Mouse (Mus musculus) embryonic facial prominence, embryonic 10.5 days (tissue): ENCODE measurements around the gene Cela3a. TPM values are rescaled to one million over a fixed set of nuclear protein-coding genes. Genes with fewer than 3 reads are reported as not detected.
A peak's percentile ranks its signal among the peaks of the same experiment; 100 is the strongest.
"Not testable (repeated sequence)": the region's sequence is repeated elsewhere in the genome, so short reads cannot be mapped to it uniquely, and the experiment has no call there.

Experiments
- DNase-seq: peaks from one replicate; pipeline ENCODE4 v3.0.0-alpha.2; 2017; ENCODE audit warnings: low spot score
- H3K27ac ChIP-seq: fragments of 300-500 bp; sonication (generic); replicated peaks from 2 replicates; pipeline ENCODE4 v1.5.1; 2016; ENCODE audit warnings: mild to moderate bottlenecking
- H3K27me3 ChIP-seq: fragments of 300-500 bp; sonication (generic); replicated peaks from 2 replicates; pipeline ENCODE4 v1.6.1; 2016; ENCODE audit warnings: low read depth, mild to moderate bottlenecking; ENCODE audit not compliant: poor library complexity, severe bottlenecking
- H3K36me3 ChIP-seq: fragments of 300-500 bp; sonication (generic); replicated peaks from 2 replicates; pipeline ENCODE4 v1.6.1; 2016; ENCODE audit warnings: mild to moderate bottlenecking, moderate library complexity
- H3K4me1 ChIP-seq: fragments of 300-500 bp; sonication (generic); 2 replicates; pipeline ENCODE4 v1.6.1; 2016
- H3K4me3 ChIP-seq: fragments of 300-500 bp; sonication (generic); 2 replicates; pipeline ENCODE4 v1.5.1; 2016; ENCODE audit warnings: mild to moderate bottlenecking, moderate library complexity
- H3K9me3 ChIP-seq: fragments of 300-500 bp; sonication (generic); 2 replicates; pipeline ENCODE4 v1.6.1; 2016; ENCODE audit warnings: mild to moderate bottlenecking
- WGBS: fragments of 180-500 bp; shearing (Covaris S2); methylation state at CpG from one replicate; pipeline ENCODE4 v1.1.7; 2016; 5-methylcytosine and 5-hydroxymethylcytosine counted together
- polyA plus RNA-seq: library from polyadenylated mRNA; unstranded; fragments of >200 nt; fragmentation: Nextera tagmentation; extraction: Ambion mirVana; gene quantifications from 2 replicates; pipeline ENCODE4 v1.2.1, GENCODE M21; 2016

The Cela3a gene
- polyA plus RNA-seq, 1 experiment from 2014 or later: not detected

DNA sequence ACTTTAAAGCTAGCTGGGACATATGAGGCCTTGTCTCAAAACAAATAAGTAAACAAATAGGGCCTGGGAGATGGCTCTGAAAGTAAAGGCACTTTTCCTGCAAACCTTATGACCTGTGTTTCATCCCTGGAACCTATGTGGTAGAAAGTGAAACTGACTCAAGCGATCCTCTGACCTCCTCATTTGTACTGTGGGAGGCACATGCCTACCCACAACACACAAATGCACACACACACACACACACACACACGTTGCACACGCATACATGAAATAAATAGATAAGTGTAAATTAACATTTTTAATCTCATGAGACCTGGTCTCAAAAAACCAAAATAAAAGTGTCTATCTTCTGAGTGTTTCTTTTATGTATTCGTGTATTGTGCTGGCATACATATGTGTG lies 36.3 kb upstream of the Cela3a start:
- no peak overlapping the region for H3K27ac ChIP-seq
- H3K9me3 ChIP-seq: no peaks in the 10 kb centered on the region
- no peaks in the 10 kb centered on the region for H3K27me3 ChIP-seq
- peaks cover 14% of the 10 kb centered on the region for H3K4me1 ChIP-seq
- no peaks in the 10 kb centered on the region for H3K36me3 ChIP-seq
- DNase-seq: no peak
- H3K4me3 ChIP-seq: no peak overlapping the region
- WGBS: 91% methylated on average over 4 of the region's 4 CpGs

DNA sequence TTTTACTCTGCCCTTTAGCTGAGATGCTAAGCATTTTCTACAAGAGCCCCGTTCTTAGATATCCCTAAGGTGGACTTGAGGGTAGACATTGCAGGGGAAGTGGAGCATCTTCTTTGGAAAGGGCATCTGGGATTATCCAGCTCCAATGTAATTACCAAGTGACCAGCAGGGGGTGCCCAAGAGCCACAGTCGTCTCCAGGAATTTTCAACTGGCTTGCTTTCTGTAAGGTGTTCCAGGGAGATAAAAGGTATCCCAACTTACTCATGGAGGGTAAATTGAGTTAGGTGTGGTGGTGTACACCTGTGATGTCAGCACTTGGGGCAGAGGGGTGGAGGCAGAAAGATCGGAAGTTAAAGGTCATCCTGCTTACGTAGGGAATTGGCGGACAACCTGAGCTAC lies 34.0 kb upstream of the Cela3a start:
- peak; percentile 79 for DNase-seq
- WGBS: 24% methylated on average over 5 of the region's 5 CpGs
- no peaks in the 10 kb centered on the region for H3K36me3 ChIP-seq

DNA sequence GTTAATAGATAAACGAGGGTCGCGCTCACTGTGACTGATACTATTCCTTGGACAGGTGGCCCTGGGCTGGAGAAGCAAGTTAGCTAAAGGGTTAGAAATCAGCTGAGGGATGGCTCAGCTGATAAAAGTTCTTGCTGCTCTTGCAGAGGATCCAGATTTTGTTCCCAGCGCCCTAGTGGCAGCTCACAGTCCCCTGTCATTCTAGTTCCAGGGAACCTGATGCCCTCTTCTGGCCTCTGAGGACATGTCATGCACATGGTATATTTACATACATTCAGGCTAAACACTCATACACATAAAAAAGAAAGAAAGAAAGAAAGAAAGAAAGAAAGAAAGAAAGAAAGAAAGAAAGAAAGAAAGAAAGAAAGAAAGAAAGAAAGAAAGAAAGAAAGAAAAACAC lies 31.7 kb upstream of the Cela3a start:
- H3K4me1 ChIP-seq: 0 out of 2 replicates have a peak, but pooled peaks cover 2% of the 10 kb centered on the region
- no peaks in the 10 kb centered on the region for H3K36me3 ChIP-seq
- H3K27ac ChIP-seq: no peak overlapping the region
- no peak for DNase-seq
- 79% methylated on average over 4 of the region's 4 CpGs for WGBS
- H3K4me3 ChIP-seq: no peak overlapping the region
- H3K27me3 ChIP-seq: no peaks in the 10 kb centered on the region
- no peaks in the 10 kb centered on the region for H3K9me3 ChIP-seq

More for the DNA sequence above, 34.0 kb upstream of the Cela3a start:
- no peaks in the 10 kb centered on the region for H3K9me3 ChIP-seq
- H3K27me3 ChIP-seq: no peaks in the 10 kb centered on the region
- no peak overlapping the region for H3K27ac ChIP-seq
- H3K4me3 ChIP-seq: no peak overlapping the region; the same call in 1 of the 2 replicates
- H3K4me1 ChIP-seq: peaks cover 10% of the 10 kb centered on the region

DNA sequence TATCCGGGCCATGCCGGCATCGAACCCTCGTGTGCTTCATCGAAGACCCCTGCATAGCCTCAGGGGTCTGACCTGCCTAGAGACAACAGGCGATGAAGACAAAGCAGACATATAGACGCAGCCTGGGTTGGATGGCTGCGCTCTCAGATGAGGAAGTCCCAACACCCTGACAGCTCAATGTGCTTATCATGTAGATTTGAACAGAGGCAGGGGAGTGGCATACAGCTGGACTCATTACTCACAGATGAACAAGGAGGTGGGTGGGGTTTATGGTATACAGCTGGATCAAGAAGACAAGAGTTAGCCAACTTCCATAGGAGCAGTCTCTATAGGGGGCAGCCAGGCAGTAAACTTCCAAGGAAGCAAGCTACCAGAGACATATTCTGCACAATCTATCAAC lies 29.3 kb upstream of the Cela3a start:
- 90% methylated on average over 8 of the region's 8 CpGs for WGBS
- Histone ChIP-seq H3K27me3 (no peaks in the 10 kb centered on the region), H3K27ac (no peak overlapping the region), H3K4me1 (0 out of 2 replicates have a peak, but pooled peaks cover 1% of the 10 kb centered on the region), H3K9me3 (no peaks in the 10 kb centered on the region), H3K36me3 (no peaks in the 10 kb centered on the region), H3K4me3 (no peak overlapping the region)
- DNase-seq: no peak

DNA sequence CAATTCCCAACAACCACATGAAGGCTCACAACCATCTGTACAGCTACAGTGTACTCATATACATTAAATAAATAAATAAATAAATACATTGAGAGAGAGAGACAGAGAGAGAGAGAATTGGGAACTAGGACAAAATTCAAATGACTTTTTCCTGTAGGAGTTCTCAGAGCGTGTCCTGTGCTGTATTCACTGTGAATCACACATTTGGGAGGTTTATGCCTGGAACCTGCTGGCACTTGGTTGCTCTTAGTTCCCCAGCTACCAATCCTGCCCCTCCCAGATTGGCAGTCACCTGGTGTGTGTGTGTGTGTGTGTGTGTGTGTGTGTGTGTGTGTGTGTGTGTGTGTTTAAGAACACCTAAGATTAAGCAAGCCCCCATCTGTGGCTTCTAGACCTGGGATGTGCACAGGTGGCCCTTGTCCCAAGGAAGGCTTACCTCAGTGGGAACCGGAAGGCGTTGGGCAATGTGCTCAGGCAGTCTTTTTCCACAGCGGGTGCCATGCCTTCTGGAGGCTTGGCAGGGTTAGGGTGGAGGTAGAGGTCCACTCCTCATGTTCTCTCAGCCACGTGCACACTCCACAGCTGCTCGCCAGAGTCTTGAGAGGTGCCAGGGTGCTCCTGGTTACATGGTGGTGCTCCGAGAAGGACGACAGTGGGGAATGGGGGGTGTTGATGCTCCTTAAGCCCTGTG lies 27.5 kb upstream of the Cela3a start:
- Histone ChIP-seq H3K27ac (no peak overlapping the region), H3K27me3 (no peaks in the 10 kb centered on the region), H3K4me1 (no peaks in the 10 kb centered on the region), H3K4me3 (no peak overlapping the region), H3K36me3 (no peaks in the 10 kb centered on the region), H3K9me3 (no peaks in the 10 kb centered on the region)
- DNase-seq: no peak
- WGBS: 86% methylated on average over 8 of the region's 8 CpGs

DNA sequence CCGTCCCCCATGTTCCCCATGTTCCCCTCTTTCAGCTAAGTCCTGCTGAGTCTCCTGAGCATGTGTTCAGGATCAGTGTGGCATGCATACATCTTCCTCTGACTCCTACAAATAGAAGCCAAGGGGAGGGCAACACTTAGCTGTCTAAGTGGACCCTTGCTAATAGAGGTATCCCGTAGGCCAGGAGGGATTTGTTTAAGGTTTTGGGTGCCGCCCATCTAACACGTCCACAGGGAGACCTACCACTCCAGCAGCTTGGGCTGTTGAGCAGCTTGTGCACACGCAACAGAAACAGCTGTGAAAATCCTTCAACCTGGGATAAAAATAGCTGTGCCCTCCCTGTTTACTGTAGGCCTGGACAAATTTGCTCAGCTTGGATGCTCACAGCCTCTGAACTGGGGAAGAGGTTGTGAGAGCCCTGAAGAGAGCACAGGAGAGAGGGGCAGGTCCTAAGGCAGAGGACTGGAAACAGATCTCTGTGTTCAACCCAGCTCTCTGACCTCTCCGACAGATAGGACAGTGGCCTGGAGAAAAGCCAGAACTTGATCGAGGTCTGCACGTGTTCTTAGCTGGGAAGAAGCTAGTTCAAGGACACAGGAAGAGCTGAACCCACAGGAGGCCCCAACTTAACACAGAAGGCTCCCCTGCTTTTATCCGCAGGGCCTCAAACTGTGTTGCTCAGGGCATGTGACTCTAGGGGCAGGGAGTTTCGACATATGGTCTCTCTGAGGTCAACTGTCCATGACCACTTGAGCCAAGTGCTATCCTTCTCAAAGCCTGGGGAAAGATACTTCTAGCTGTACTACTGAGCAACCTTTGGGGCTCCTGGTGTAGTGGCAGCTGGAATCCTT lies 23.3 kb upstream of the Cela3a start:
- H3K36me3 ChIP-seq, DNase-seq, H3K9me3 ChIP-seq, H3K27ac ChIP-seq, H3K4me1 ChIP-seq, H3K4me3 ChIP-seq, H3K27me3 ChIP-seq: not testable (repeated sequence)
- WGBS: 85% methylated on average over 10 of the region's 10 CpGs

DNA sequence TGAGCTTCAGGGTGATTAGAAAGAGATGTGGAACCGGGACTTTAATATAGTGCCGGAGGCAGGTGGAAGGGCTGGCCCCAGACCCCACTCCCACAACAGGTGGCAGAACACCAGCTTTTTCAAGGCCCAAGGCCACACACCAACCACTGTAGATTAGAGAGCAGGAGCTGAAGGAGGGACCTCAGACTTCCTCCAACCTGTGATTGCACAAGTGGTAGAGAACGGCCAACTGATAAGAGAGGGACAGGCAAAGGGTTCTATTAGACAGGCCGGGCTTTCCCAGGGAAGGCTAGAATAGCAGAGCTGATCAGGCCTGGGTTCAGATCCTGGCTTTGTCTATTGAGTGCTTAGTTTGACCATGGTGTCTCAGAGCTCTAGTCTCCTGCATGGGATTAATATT lies 20.9 kb upstream of the Cela3a start, which contains the start of gene Cela3b:
Cela3b (minus strand) TSS at position 39 of the 400 bp plus-strand sequence.
- no peak within 1 kb of the TSS for H3K4me3 ChIP-seq
- no peaks in the 10 kb centered on the region for H3K27me3 ChIP-seq
- WGBS: 90% methylated on average over 4 of the region's 4 CpGs
- no peaks in the 10 kb centered on the region for H3K4me1 ChIP-seq
- no peaks in the 10 kb centered on the region for H3K9me3 ChIP-seq
- DNase-seq: no peak
- no peaks in the 10 kb centered on the region for H3K36me3 ChIP-seq
- H3K27ac ChIP-seq: no peak within 1 kb of the TSS

DNA sequence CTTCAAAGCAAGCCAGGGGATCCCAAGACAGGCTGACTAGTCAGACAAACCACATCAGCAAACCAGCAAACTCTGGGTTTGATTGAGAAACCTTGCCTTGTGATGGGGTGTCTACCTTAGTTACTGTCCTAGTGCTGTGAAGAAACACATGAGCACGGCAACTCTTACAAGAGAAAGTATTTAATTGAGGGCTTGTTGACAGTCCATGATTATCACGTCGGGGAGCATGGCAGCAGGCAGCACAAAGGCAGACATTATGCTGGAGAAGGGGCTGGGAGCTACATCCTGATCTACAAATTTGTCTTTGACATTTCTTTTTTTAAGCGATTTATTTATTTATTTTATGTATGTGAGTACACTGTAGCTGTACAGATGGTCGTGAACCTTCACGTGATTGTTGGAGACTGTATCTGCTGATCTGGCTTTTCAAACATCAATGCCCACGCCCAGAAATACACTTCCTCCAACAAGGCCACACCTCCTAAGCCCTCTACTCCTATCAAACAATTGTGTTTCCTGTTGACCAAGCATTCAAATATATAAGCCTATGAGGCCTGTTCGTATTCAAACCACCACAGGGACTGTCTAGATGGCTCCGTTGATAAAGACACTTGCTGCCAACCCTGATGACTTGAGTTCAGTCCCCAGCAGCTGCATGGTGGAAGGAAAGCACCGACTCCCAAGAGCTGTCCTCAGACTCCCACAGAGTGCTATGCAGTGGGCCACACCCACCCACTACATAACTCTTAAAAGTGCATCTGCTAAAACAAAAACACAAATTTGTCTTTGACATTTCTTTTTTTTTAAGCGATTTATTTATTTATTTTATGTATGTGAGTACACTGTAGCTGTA lies 8.3 kb upstream of the Cela3a start:
- Histone ChIP-seq H3K27ac (no peak overlapping the region), H3K4me3 (no peak overlapping the region), H3K9me3 (no peaks in the 10 kb centered on the region), H3K36me3 (no peaks in the 10 kb centered on the region), H3K27me3 (no peaks in the 10 kb centered on the region), H3K4me1 (no peaks in the 10 kb centered on the region)
- DNase-seq: no peak
- WGBS: 78% methylated on average over 11 of the region's 11 CpGs

DNA sequence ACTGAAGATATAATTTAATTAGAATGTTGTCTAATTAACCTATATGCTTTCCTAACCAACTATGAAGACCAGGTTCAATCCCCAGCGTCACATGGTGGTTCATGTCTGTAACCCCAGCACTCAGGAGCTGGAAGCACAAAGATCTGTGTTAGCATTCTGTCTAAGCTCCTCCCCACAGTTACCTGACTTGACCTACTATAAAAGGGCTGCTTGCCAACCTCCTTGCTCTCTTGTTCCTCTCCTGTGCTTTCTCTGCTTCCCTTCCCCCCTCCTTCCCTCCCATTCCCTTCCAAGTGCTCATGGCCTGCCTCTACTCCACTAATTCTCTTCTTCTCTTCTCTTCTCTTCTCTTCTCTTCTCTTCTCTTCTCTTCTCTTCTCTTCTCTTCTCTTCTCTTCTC lies 5.3 kb upstream of the Cela3a start:
- no peaks in the 10 kb centered on the region for H3K4me1 ChIP-seq
- no peak overlapping the region for H3K27ac ChIP-seq
- no peak for DNase-seq
- H3K4me3 ChIP-seq: no peak overlapping the region
- WGBS: 66% methylated on average over 1 of the region's 1 CpGs
- no peaks in the 10 kb centered on the region for H3K9me3 ChIP-seq
- H3K27me3 ChIP-seq: no peaks in the 10 kb centered on the region
- H3K36me3 ChIP-seq: no peaks in the 10 kb centered on the region

DNA sequence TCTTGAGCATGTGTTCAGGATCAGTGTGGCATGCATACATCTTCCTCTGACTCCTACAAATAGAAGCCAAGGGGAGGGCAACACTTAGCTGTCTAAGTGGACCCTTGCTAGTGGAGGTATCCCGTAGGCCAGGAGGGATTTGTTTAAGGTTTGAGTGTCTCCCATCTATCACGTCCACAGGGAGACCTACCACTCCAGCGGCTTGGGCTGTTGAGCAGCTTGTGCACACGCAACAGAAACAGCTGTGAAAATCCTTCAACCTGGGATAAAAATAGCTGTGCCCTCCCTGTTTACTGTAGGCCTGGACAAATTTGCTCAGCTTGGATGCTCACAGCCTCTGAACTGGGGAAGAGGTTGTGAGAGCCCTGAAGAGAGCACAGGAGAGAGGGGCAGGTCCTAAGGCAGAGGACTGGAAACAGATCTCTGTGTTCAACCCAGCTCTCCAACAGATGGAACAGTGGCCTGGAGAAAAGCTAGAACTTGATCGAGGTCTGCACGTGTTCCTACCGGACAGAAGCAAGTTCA lies 2.7 kb upstream of the Cela3a start:
- 87% methylated on average over 7 of the region's 7 CpGs for WGBS
- not testable (repeated sequence) for DNase-seq, H3K9me3 ChIP-seq, H3K4me3 ChIP-seq, H3K27me3 ChIP-seq, H3K27ac ChIP-seq, H3K4me1 ChIP-seq, H3K36me3 ChIP-seq

DNA sequence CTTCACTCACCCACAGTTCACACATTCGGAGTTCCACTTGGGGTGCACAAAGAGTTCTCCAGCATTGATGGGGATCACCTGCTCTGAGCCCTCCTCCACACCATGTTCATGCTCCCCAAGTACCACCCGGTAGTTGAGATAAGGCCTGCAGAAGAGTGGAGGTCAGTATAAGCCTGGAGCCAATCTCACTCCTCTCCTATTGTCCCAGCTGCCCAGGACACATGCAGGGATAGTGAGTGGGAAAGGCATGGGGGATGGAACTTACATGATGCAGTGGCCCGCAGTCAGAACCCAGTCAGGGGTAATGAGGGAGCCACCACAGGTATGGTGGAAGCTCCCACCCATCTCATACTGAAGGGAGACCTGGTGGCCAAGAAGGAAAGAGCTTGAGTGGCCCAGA lies 4.0 kb downstream of the Cela3a start:
- DNase-seq: no peak
- WGBS: 94% methylated on average over 3 of the region's 3 CpGs
- H3K27me3 ChIP-seq: no peaks in the 10 kb centered on the region
- no peaks in the 10 kb centered on the region for H3K9me3 ChIP-seq
- no peak overlapping the region for H3K27ac ChIP-seq
- H3K4me1 ChIP-seq: no peaks in the 10 kb centered on the region
- H3K36me3 ChIP-seq: no peaks in the 10 kb centered on the region
- H3K4me3 ChIP-seq: no peak overlapping the region
